Mouse (Mus musculus): ENCODE measurements around the gene Prep. TPM values are rescaled to one million over a fixed set of nuclear protein-coding genes. Genes with fewer than 3 reads are reported as not detected.

Gene Prep
- polyA plus RNA-seq, 1 experiment from 2014 or later, result 9.2 TPM

DNA sequence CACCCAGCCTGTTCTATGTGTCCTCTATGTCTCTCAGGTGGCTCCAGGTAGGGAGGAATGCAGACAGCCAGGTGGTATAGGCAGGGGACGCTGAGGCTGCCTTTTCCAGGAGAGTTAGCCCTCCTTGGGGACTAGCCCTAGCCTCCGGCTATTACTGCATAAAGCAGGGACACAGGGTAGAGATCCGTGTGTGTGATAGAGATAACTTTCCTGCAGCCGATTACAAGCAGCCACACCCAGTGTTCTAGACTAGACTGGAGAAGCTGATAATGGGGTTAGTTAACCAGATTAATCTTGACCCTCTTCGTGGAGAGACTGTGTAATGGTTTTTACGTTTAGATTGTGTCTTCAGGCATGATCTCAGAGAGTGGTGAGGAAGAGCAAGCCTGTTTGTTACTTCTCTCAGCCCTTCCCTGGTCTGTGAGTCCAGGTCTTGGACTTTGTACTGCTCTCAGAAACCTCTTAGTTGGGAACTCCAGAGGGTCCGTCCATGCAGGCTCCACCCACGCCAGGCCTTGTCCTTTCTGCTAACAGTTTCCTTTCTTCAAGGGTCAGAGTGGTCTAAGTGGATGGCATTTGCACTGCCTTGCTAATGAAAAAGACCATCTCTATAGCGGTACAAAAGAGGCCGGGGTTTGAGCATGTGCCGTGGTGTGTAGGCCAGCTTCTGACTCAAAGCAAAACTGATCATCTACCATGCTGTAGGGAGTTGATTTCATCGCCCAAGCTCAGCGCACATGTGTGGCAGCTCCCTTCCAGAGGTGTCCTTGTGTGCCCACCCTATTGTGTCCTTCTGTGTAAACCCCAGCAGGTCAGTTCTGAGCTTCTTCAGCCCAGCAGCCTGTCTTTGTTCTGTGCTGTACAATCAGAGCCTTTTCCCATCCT lies 4.2 kb downstream of the Prep start:
- no peaks in the 10 kb centered on the region for H3K9me3 ChIP-seq (replicated peaks; ENCODE audit: control insufficient read depth, low read length)
- no peak overlapping the region for H3K9ac ChIP-seq (ENCODE audit: low read depth, low read length)
- H3K27me3 ChIP-seq (ENCODE audit: control insufficient read depth, insufficient read depth, low read depth, low read length), result no peaks in the 10 kb centered on the region
- no peak overlapping the region for H3K27ac ChIP-seq (ENCODE audit: low read length)
- peak; percentile 28; the same call in 1 of the 2 replicates for ATAC-seq (ENCODE audit: low read depth)
- peak overlapping the region; percentile 14; the same call in 1 of the 2 replicates for H3K4me2 ChIP-seq (ENCODE audit: low read depth, low read length)
- H3K36me3 ChIP-seq (ENCODE audit: control insufficient read depth, insufficient read depth), result no peaks in the 10 kb centered on the region
- H3K4me1 ChIP-seq (ENCODE audit: control insufficient read depth, low read depth, low read length), result peaks cover 37% of the 10 kb centered on the region
- H3K4me3 ChIP-seq (ENCODE audit: low read depth, low read length), result no peak overlapping the region
- 42% methylated on average over 13 of the region's 13 CpGs for WGBS (ENCODE audit: insufficient replicate concordance)

DNA sequence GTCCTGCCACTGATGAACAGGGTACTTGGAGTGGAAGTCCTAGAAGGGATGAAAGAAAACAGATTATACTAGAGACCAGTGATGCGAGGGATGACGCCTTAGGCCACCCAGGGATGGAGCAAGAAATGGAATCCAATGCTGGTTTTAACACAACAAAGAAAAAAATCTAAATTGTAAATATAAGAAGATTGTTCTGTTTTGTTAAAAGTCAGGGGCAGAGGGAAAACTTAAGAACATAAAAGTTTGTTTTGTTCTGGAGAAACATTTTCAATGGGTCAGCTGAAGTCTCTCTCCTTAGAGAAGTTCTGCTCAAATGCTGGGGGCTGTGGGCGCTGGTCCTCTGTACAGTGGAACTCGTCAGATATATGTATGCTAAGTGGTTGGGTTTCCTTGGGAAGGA lies 5.3 kb downstream of the Prep start:
- no peak overlapping the region for H3K27ac ChIP-seq (ENCODE audit: low read length)
- no peak overlapping the region for H3K4me3 ChIP-seq (ENCODE audit: low read depth, low read length)
- H3K9me3 ChIP-seq (replicated peaks; ENCODE audit: control insufficient read depth, low read length), result no peaks in the 10 kb centered on the region
- ATAC-seq (ENCODE audit: low read depth), result no peak
- H3K27me3 ChIP-seq (ENCODE audit: control insufficient read depth, insufficient read depth, low read depth, low read length), result no peaks in the 10 kb centered on the region
- no peaks in the 10 kb centered on the region for H3K36me3 ChIP-seq (ENCODE audit: control insufficient read depth, insufficient read depth)
- 82% methylated on average over 4 of the region's 4 CpGs for WGBS (ENCODE audit: insufficient replicate concordance)
- H3K9ac ChIP-seq (ENCODE audit: low read depth, low read length), result no peak overlapping the region
- H3K4me2 ChIP-seq (ENCODE audit: low read depth, low read length), result no peak overlapping the region
- H3K4me1 ChIP-seq (ENCODE audit: control insufficient read depth, low read depth, low read length), result peaks cover 34% of the 10 kb centered on the region

DNA sequence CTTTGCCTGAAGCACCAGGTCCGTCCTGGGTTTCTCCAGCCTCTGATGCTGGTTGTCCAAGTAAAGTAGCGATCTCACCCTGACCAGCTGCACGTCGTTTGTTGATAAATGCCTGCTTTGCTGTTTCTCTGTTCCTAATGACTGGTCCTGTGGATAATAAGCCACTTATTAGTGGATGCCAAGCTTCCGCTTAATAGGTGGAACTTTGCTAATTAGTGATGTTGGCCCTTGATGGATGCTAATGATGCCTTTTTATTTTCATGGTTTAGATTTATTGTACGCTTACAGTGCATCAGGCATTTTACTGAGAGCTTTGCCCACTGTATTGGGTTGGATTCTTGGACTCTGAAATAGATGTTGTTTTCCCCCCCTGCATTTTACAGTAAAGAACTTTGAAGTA lies 7.5 kb downstream of the Prep start:
- no peaks in the 10 kb centered on the region for H3K27me3 ChIP-seq (ENCODE audit: control insufficient read depth, insufficient read depth, low read depth, low read length)
- H3K4me2 ChIP-seq (ENCODE audit: low read depth, low read length), result no peak overlapping the region
- no peak overlapping the region for H3K9ac ChIP-seq (ENCODE audit: low read depth, low read length)
- H3K9me3 ChIP-seq (replicated peaks; ENCODE audit: control insufficient read depth, low read length), result no peaks in the 10 kb centered on the region
- no peak for ATAC-seq (ENCODE audit: low read depth)
- no peak overlapping the region for H3K4me3 ChIP-seq (ENCODE audit: low read depth, low read length)
- peaks cover 21% of the 10 kb centered on the region for H3K4me1 ChIP-seq (ENCODE audit: control insufficient read depth, low read depth, low read length)
- WGBS (ENCODE audit: insufficient replicate concordance), result 73% methylated on average over 6 of the region's 6 CpGs
- no peaks in the 10 kb centered on the region for H3K36me3 ChIP-seq (ENCODE audit: control insufficient read depth, insufficient read depth)
- H3K27ac ChIP-seq (ENCODE audit: low read length), result no peak overlapping the region

DNA sequence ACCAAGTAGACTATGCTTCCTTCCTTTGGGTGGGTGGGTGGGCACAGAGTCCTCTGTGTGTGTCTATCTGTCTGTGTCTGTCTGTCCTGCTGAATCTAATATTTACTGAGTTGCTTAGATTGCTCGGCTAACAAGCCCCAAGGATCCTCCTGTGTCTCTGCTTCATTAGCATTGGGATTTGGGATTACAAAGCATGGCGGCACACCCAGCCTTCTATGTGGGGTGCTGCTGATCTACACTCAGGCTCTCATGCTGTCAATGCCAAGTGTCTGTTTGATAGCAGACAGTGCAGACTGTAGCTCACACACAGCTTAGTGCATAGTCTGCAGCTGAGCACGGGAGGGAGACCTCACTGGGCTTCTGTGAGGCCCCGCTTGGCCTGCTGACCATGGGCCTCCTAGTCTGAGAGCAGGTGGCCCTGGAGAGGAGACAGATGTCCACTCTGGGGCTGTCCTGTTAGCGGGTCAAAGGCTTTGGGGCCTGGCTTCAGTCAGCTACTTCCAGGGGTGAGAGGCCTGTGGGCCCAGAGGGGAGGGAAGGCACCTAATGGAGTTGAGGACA lies 8.6 kb downstream of the Prep start:
- Histone ChIP-seq H3K9ac (ENCODE audit: low read depth, low read length) (no peak overlapping the region), H3K27ac (ENCODE audit: low read length) (no peak overlapping the region), H3K27me3 (ENCODE audit: control insufficient read depth, insufficient read depth, low read depth, low read length) (no peaks in the 10 kb centered on the region), H3K4me2 (ENCODE audit: low read depth, low read length) (no peak overlapping the region), H3K9me3 (replicated peaks; ENCODE audit: control insufficient read depth, low read length) (no peaks in the 10 kb centered on the region), H3K4me1 (ENCODE audit: control insufficient read depth, low read depth, low read length) (peaks cover 13% of the 10 kb centered on the region), H3K36me3 (ENCODE audit: control insufficient read depth, insufficient read depth) (no peaks in the 10 kb centered on the region), H3K4me3 (ENCODE audit: low read depth, low read length) (no peak overlapping the region)
- ATAC-seq (ENCODE audit: low read depth), result no peak
- 64% methylated on average over 5 of the region's 5 CpGs for WGBS (ENCODE audit: insufficient replicate concordance)

DNA sequence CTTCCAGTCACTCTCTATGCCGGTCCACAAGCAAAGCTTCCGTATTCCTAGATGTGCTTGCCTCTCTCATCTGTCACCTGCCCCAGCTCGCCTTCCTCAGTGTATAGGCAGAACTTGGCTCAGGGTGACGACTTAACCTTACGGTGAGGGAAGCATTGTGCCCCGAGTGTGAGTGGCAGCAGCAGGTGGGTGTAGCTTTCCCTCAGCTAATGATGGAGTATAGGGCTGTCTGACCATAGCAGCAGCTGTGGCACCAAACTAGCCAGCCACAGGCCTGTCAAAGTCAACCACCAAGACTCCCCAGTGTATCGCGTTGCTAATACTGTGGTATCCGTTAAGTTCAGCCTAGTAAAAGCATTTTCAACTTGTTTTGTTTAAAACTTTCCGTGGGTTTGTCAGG lies 9.6 kb downstream of the Prep start:
- 76% methylated on average over 10 of the region's 10 CpGs for WGBS (ENCODE audit: insufficient replicate concordance)
- Histone ChIP-seq H3K4me3 (ENCODE audit: low read depth, low read length) (no peak overlapping the region), H3K27ac (ENCODE audit: low read length) (no peak overlapping the region), H3K36me3 (ENCODE audit: control insufficient read depth, insufficient read depth) (no peaks in the 10 kb centered on the region), H3K9me3 (replicated peaks; ENCODE audit: control insufficient read depth, low read length) (no peaks in the 10 kb centered on the region), H3K4me1 (ENCODE audit: control insufficient read depth, low read depth, low read length) (peaks cover 3% of the 10 kb centered on the region), H3K4me2 (ENCODE audit: low read depth, low read length) (no peak overlapping the region), H3K9ac (ENCODE audit: low read depth, low read length) (no peak overlapping the region), H3K27me3 (ENCODE audit: control insufficient read depth, insufficient read depth, low read depth, low read length) (no peaks in the 10 kb centered on the region)
- no peak for ATAC-seq (ENCODE audit: low read depth)

DNA sequence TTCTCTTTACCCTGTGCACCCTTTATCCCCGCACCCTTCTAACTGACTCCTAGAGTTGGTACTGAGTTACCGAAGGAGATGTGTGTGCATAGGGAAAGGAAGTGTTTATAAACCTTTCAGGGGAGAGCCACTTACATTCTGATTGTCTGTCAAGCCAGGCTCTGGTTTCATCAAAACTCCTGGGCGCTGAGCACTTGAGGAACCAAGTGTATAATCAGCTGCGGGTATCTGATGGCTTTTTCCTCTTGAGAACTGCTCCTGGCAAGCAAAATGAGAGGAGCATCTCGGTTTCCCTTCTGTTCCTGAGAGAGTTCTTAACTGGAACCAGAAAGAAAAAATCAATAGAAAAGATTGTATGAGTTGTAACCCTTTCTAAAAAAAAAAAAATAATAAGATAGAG lies 10.3 kb downstream of the Prep start:
- H3K4me3 ChIP-seq (ENCODE audit: low read depth, low read length), result no peak overlapping the region
- H3K36me3 ChIP-seq (ENCODE audit: control insufficient read depth, insufficient read depth), result no peaks in the 10 kb centered on the region
- no peak for ATAC-seq (ENCODE audit: low read depth)
- no peaks in the 10 kb centered on the region for H3K27me3 ChIP-seq (ENCODE audit: control insufficient read depth, insufficient read depth, low read depth, low read length)
- peaks cover 2% of the 10 kb centered on the region; the same call in 1 of the 2 replicates for H3K4me1 ChIP-seq (ENCODE audit: control insufficient read depth, low read depth, low read length)
- H3K9me3 ChIP-seq (replicated peaks; ENCODE audit: control insufficient read depth, low read length), result no peaks in the 10 kb centered on the region
- H3K9ac ChIP-seq (ENCODE audit: low read depth, low read length), result no peak overlapping the region
- no peak overlapping the region for H3K4me2 ChIP-seq (ENCODE audit: low read depth, low read length)
- 26% methylated on average over 5 of the region's 5 CpGs for WGBS (ENCODE audit: insufficient replicate concordance)
- H3K27ac ChIP-seq (ENCODE audit: low read length), result no peak overlapping the region

DNA sequence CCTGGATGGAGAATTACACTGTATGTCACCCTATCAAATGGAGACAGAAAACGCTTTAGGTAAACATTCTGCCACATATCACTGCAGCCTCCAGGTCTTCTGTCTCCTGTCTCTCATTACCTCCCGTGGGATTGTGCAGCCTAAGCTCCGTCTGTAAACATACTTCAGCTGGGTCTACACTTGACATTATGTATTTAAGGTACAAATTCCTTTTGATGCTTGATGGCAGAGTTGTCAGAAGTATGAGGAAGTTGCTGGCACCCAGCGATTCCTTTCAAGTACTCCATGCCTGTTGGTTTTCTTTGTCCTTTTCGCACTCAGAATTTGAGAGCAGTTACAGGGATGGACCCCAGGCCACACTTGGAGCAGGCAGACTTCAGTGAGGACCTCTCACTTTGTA lies 12.8 kb downstream of the Prep start:
- peaks cover 2% of the 10 kb centered on the region; the same call in 1 of the 2 replicates for H3K4me1 ChIP-seq (ENCODE audit: control insufficient read depth, low read depth, low read length)
- no peak overlapping the region for H3K4me3 ChIP-seq (ENCODE audit: low read depth, low read length)
- no peak for ATAC-seq (ENCODE audit: low read depth)
- no peak overlapping the region for H3K4me2 ChIP-seq (ENCODE audit: low read depth, low read length)
- no peaks in the 10 kb centered on the region for H3K9me3 ChIP-seq (replicated peaks; ENCODE audit: control insufficient read depth, low read length)
- 53% methylated on average over 5 of the region's 5 CpGs for WGBS (ENCODE audit: insufficient replicate concordance)
- no peak overlapping the region for H3K27ac ChIP-seq (ENCODE audit: low read length)
- H3K9ac ChIP-seq (ENCODE audit: low read depth, low read length), result no peak overlapping the region
- H3K36me3 ChIP-seq (ENCODE audit: control insufficient read depth, insufficient read depth), result no peaks in the 10 kb centered on the region
- H3K27me3 ChIP-seq (ENCODE audit: control insufficient read depth, insufficient read depth, low read depth, low read length), result no peaks in the 10 kb centered on the region

DNA sequence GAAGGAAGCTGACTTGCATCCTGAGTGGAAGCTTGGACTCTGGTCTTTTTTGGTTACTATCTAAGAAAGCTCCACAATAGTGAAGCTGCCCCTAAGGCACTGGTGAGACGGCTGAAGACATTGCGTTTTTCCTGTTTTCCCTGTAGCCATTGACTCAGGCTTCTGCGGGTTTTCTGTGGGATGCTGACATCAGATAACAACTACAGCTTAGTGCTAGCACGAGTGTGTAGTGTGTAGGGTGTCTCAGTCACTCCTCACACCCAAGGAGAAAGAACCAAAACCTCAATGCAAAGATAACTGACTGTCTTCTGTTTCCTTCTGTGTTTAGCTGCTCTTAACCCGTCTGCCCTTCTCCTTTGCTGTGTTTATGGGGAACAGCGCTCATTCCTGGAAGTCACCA lies 13.5 kb downstream of the Prep start:
- Histone ChIP-seq H3K4me3 (ENCODE audit: low read depth, low read length) (no peak overlapping the region), H3K27me3 (ENCODE audit: control insufficient read depth, insufficient read depth, low read depth, low read length) (no peaks in the 10 kb centered on the region), H3K27ac (ENCODE audit: low read length) (no peak overlapping the region), H3K4me2 (ENCODE audit: low read depth, low read length) (no peak overlapping the region), H3K9ac (ENCODE audit: low read depth, low read length) (no peak overlapping the region), H3K36me3 (ENCODE audit: control insufficient read depth, insufficient read depth) (no peaks in the 10 kb centered on the region), H3K9me3 (replicated peaks; ENCODE audit: control insufficient read depth, low read length) (no peaks in the 10 kb centered on the region), H3K4me1 (ENCODE audit: control insufficient read depth, low read depth, low read length) (peaks cover 2% of the 10 kb centered on the region; the same call in 1 of the 2 replicates)
- ATAC-seq (ENCODE audit: low read depth), result no peak
- 24% methylated on average over 6 of the region's 6 CpGs for WGBS (ENCODE audit: insufficient replicate concordance)

DNA sequence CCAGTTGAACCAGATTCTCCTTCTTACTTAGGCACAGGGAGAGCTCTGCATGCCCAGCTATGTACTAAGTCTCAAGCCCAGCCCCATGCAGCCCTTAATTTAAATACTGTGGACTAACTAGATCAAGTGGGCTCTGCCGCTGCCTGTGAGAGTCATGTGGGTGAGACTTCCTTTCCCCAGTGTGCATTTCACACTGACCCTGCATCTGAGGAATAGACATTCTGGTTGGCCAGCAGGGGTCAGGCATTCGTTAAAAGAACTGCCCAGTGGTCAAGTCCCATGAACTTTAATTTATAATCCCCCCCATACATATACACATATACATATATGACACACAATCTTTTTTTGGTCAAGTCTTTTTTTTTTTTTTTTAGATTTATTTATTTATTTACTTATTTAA lies 15.7 kb downstream of the Prep start:
- no peak overlapping the region for H3K4me3 ChIP-seq (ENCODE audit: low read depth, low read length)
- no peaks in the 10 kb centered on the region for H3K9me3 ChIP-seq (replicated peaks; ENCODE audit: control insufficient read depth, low read length)
- H3K36me3 ChIP-seq (ENCODE audit: control insufficient read depth, insufficient read depth), result no peaks in the 10 kb centered on the region
- H3K4me1 ChIP-seq (ENCODE audit: control insufficient read depth, low read depth, low read length), result no peaks in the 10 kb centered on the region; the same call in 1 of the 2 replicates
- 47% methylated on average over 2 of the region's 2 CpGs for WGBS (ENCODE audit: insufficient replicate concordance)
- no peak overlapping the region for H3K27ac ChIP-seq (ENCODE audit: low read length)
- no peak overlapping the region for H3K4me2 ChIP-seq (ENCODE audit: low read depth, low read length)
- no peaks in the 10 kb centered on the region for H3K27me3 ChIP-seq (ENCODE audit: control insufficient read depth, insufficient read depth, low read depth, low read length)
- ATAC-seq (ENCODE audit: low read depth), result no peak
- H3K9ac ChIP-seq (ENCODE audit: low read depth, low read length), result no peak overlapping the region

All from liver, embryonic 16.5 days (tissue).